Mouse (Mus musculus) cortical plate, adult 2 months (tissue): ENCODE data around the gene Msi2. TPM values are rescaled to one million over a fixed set of nuclear protein-coding genes. Genes with fewer than 3 reads are reported as not detected.

Experiments
- H3K27ac ChIP-seq: fragments of 200-500 bp; 2 replicates; pipeline ENCODE4 v1.5.1; 2012; ENCODE audit warnings: low read length, control low read depth, inconsistent platforms; ENCODE audit not compliant: insufficient read depth
- H3K4me1 ChIP-seq: fragments of 200-500 bp; 2 replicates; pipeline ENCODE4 v1.6.1; 2011; ENCODE audit warnings: low read length; ENCODE audit not compliant: control insufficient read depth, insufficient read depth
- H3K4me3 ChIP-seq: fragments of 200-500 bp; 2 replicates; pipeline ENCODE4 v1.5.1; 2011; ENCODE audit warnings: mild to moderate bottlenecking, low read length, control low read depth; ENCODE audit not compliant: insufficient read depth
- CTCF ChIP-seq: fragments of 200-500 bp; IDR thresholded peaks from 2 replicates; pipeline ENCODE4 v1.5.1; 2011; ENCODE audit warnings: mild to moderate bottlenecking, control low read depth, low read length; ENCODE audit not compliant: insufficient read depth; ENCODE audit errors: extremely low read depth
- POLR2A ChIP-seq: fragments of 200-500 bp; IDR thresholded peaks from 2 replicates; pipeline ENCODE4 v1.6.1; 2011; ENCODE audit warnings: mild to moderate bottlenecking, low read length, control low read depth; ENCODE audit not compliant: insufficient read depth; ENCODE audit errors: extremely low read depth
- polyA plus RNA-seq: library from polyadenylated mRNA; depleted of rRNA; stranded (reverse); fragments of >200 nt; gene quantifications from 2 replicates; pipeline ENCODE4 v1.2.3, GENCODE M21; 2012

Gene Msi2
- polyA plus RNA-seq, 1 experiment, result 57.5 TPM

GRCm38 (mm10) chr11:88622496-88622895 is 95.8 kb downstream of the Msi2 start:
- 0 out of 2 replicates have a peak overlapping the region, but pooled peaks have one; percentile 35 for H3K27ac ChIP-seq
- peaks cover 10% of the 10 kb centered on the region for H3K4me1 ChIP-seq
- H3K4me3 ChIP-seq, result no peak overlapping the region

GRCm38 (mm10) chr11:88621789-88622188 is 96.5 kb downstream of the Msi2 start:
- Histone ChIP-seq H3K27ac (0 out of 2 replicates have a peak overlapping the region, but pooled peaks have one; percentile 24), H3K4me3 (no peak overlapping the region), H3K4me1 (peaks cover 10% of the 10 kb centered on the region)
- TF ChIP-seq POLR2A (no peak), CTCF (no peak)

More at GRCm38 (mm10) chr11:88622496-88622895, 95.8 kb downstream of the Msi2 start:
- no peak for TF ChIP-seq POLR2A

- Histone ChIP-seq H3K27ac (peak overlapping the region; percentile 31; the same call in 1 of the 2 replicates), H3K4me1 (peaks cover 10% of the 10 kb centered on the region), H3K4me3 (no peak overlapping the region)
- TF ChIP-seq CTCF, result no peak
Observed at GRCm38 (mm10) chr11:88620158-88620973, 97.9 kb downstream of the Msi2 start.

- Histone ChIP-seq H3K27ac (no peak overlapping the region), H3K4me3 (no peak overlapping the region)
Observed at GRCm38 (mm10) chr11:88619468-88620157, 98.7 kb downstream of the Msi2 start.

GRCm38 (mm10) chr11:88618732-88619309 is 99.5 kb downstream of the Msi2 start:
- no peak overlapping the region for H3K4me3 ChIP-seq
- peaks cover 10% of the 10 kb centered on the region for H3K4me1 ChIP-seq
- no peak overlapping the region; the same call in 1 of the 2 replicates for H3K27ac ChIP-seq
- TF ChIP-seq POLR2A, result no peak
- TF ChIP-seq CTCF, result no peak

More at GRCm38 (mm10) chr11:88619468-88620157, 98.7 kb downstream of the Msi2 start:
- TF ChIP-seq POLR2A (no peak), CTCF (no peak)
- H3K4me1 ChIP-seq, result peaks cover 10% of the 10 kb centered on the region

DNA sequence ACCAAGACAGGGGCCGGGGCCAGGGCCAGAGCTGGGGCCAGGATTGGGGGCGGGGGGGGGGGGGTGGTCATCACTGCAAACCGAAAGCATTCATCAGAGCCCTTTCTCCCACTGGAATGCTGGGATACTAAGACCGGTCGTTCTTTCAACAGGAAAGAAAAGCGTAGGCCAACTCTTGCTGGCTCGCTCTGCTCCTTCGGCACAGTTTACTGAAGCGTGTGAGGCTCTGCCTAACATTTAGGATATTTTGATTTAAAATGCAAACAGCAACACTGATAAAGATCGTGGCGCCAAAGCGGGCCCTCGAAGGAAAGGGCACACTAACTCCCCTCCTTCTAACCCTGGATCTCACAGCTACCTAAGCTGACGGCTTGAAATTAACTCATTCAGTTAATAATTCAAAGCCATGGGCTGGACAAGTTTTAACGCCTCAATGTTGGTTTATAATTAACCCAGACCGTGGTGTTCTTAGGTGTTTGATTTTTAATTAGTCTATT is 100.3 kb downstream of the Msi2 start:
- no peak for TF ChIP-seq POLR2A
- no peak for TF ChIP-seq CTCF
- Histone ChIP-seq H3K27ac (no peak overlapping the region), H3K4me1 (peaks cover 10% of the 10 kb centered on the region), H3K4me3 (no peak overlapping the region)

DNA sequence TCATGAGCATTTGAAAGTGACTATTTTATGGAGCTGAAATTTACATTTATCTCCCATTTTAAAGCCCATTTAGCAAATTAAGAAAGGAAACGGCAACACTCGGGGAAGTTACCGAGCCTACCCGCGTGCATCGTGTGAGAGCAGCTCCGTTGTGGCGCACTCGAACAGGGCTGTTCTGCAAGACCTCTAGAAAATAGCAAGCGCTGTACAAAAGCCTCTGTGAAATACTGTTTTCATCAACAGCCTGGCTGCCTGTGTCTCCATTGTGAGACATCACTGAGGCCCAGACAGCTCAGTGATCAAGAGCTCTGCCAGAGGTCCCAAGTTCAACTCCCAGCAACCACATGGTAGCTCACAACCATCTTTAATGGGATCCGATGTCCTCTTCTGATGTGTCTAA is 100.9 kb downstream of the Msi2 start:
- no peak for TF ChIP-seq CTCF
- no peak for TF ChIP-seq POLR2A
- no peak overlapping the region for H3K27ac ChIP-seq
- H3K4me1 ChIP-seq, result peaks cover 11% of the 10 kb centered on the region
- no peak overlapping the region for H3K4me3 ChIP-seq

- H3K4me1 ChIP-seq, result peaks cover 6% of the 10 kb centered on the region; the same call in 1 of the 2 replicates
- H3K27ac ChIP-seq, result peak overlapping the region; percentile 42
- TF ChIP-seq CTCF, result no peak
- TF ChIP-seq POLR2A, result no peak
- no peak overlapping the region for H3K4me3 ChIP-seq
Observed at GRCm38 (mm10) chr11:88614527-88615305, 103.6 kb downstream of the Msi2 start.
